Mouse (Mus musculus) testis, adult 2 months (tissue): ENCODE results near the gene Polr3g.

Source experiments
- CTCF ChIP-seq: fragments of 200-500 bp; IDR thresholded peaks from 2 replicates; pipeline ENCODE4 v1.5.1; 2012; ENCODE audit warnings: low read depth, mild to moderate bottlenecking, inconsistent platforms, low read length, moderate library complexity; ENCODE audit not compliant: control insufficient read depth, insufficient read depth, insufficient replicate concordance
- POLR2A ChIP-seq: fragments of 200-500 bp; IDR thresholded peaks from 2 replicates; pipeline ENCODE4 v1.6.1; 2012; ENCODE audit warnings: low read depth, mild to moderate bottlenecking, inconsistent platforms, low read length, moderate library complexity; ENCODE audit not compliant: control insufficient read depth

GRCm38 (mm10) chr13:81730362-81730761 lies 19.5 kb upstream of the Polr3g start:
- TF ChIP-seq CTCF (no peak), POLR2A (no peak)
